Mouse (Mus musculus): Measurements from ENCODE around the gene Ralgps1. TPM values are rescaled to one million over a fixed set of nuclear protein-coding genes. Genes with fewer than 3 reads are reported as not detected.
"Not testable (repeated sequence)": the region's sequence is repeated elsewhere in the genome, so short reads cannot be mapped to it uniquely, and the experiment has no call there.

The Ralgps1 gene
- polyA plus RNA-seq, 1 experiment from 2014 or later = 8.0 TPM

DNA sequence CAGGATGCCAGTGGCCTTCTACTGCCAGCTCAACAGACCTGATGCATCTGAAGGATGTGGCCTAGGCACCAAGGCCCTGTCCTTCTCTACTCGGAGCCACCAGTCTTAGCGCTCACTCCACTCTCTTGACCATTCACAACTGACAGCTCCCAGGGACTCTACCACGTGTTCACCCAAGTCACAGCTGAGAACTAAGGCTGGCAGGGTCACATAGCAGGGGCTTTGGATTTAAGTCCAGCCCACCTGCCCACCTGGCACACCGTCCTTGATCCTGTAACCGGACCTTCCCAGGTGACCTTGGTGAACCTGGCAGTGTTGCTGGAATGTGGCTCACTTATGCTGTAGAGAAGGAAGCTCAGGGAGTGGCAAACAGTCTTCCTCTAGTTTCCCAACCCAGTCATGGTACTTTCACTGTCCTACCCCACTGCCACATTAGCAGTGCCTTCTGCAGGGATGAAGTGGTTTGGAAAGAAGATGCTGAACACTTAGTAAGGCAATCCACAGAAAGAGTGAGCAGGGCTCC is 156.0 kb downstream of the Ralgps1 start:
- 47% methylated on average over 5 of the region's 5 CpGs for WGBS
- H3K9me3 ChIP-seq (replicated peaks; ENCODE audit: control insufficient read depth, low read length) = no peaks in the 10 kb centered on the region
- H3K36me3 ChIP-seq (ENCODE audit: control insufficient read depth, insufficient read depth, low read length) = no peaks in the 10 kb centered on the region
- H3K4me2 ChIP-seq (ENCODE audit: low read depth, low read length) = peak overlapping the region; percentile 71
- H3K27ac ChIP-seq (ENCODE audit: low read length) = peak overlapping the region; percentile 91
- no peaks in the 10 kb centered on the region for H3K27me3 ChIP-seq (ENCODE audit: control insufficient read depth, insufficient read depth, low read length)
- peaks cover 37% of the 10 kb centered on the region for H3K4me1 ChIP-seq (ENCODE audit: control insufficient read depth, insufficient read depth, low read length)
- peak overlapping the region; percentile 61 for H3K4me3 ChIP-seq (replicated peaks; ENCODE audit: low read length)
- no peak for ATAC-seq (ENCODE audit: insufficient read depth, low FRiP score)
- peak overlapping the region; percentile 78 for H3K9ac ChIP-seq (ENCODE audit: low read length)

DNA sequence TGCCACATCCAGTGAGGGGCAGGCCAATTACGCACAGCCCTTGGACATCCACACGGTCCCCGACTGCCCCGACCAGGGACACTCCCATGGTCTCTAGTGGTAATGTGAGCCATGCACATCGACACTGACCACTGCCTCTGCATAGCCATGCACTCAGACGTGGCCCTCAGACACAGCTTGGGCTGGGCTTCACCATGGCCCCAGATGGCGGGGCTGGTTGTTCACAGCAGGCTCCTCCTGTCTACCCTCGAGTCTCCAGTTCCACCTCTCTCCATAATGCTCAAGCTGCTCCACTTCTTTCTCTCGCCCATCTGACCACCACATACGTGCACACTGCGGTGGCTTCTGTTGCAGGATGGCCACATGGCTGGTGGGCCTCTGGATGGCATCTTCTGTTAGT is 160.0 kb downstream of the Ralgps1 start:
- H3K27ac ChIP-seq (ENCODE audit: low read length); H3K4me3 ChIP-seq (replicated peaks; ENCODE audit: low read length); H3K36me3 ChIP-seq (ENCODE audit: control insufficient read depth, insufficient read depth, low read length); ATAC-seq (ENCODE audit: insufficient read depth, low FRiP score); H3K4me2 ChIP-seq (ENCODE audit: low read depth, low read length); H3K9ac ChIP-seq (ENCODE audit: low read length); H3K9me3 ChIP-seq (replicated peaks; ENCODE audit: control insufficient read depth, low read length); H3K27me3 ChIP-seq (ENCODE audit: control insufficient read depth, insufficient read depth, low read length): not testable (repeated sequence)
- peaks cover 23% of the 10 kb centered on the region for H3K4me1 ChIP-seq (ENCODE audit: control insufficient read depth, insufficient read depth, low read length)
- WGBS = 85% methylated on average over 11 of the region's 11 CpGs

DNA sequence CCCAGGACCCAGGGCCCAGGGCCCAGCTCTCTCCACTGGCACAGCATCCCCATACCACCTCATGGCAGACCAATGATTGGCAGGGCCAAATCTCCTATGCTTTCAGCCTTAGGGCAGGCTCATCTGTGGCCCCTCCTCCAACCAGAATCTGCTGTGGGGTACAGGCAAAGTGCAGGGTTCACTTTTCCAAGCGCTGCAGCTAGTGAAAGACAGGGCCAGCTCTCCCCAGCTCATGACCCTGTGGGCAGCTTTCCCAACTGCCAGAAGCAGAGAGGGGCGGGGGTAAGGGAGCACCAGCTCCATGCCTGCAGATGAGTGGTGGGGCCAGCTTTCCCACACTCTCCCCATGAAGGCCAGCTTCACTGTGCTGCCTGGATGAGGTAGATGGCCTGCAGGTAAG is 160.4 kb downstream of the Ralgps1 start:
- Histone ChIP-seq H3K9ac (ENCODE audit: low read length) (no peak overlapping the region), H3K27ac (ENCODE audit: low read length) (no peak overlapping the region), H3K4me1 (ENCODE audit: control insufficient read depth, insufficient read depth, low read length) (peaks cover 23% of the 10 kb centered on the region), H3K27me3 (ENCODE audit: control insufficient read depth, insufficient read depth, low read length) (no peaks in the 10 kb centered on the region), H3K4me3 (replicated peaks; ENCODE audit: low read length) (no peak overlapping the region), H3K9me3 (replicated peaks; ENCODE audit: control insufficient read depth, low read length) (no peaks in the 10 kb centered on the region), H3K4me2 (ENCODE audit: low read depth, low read length) (no peak overlapping the region), H3K36me3 (ENCODE audit: control insufficient read depth, insufficient read depth, low read length) (no peaks in the 10 kb centered on the region)
- ATAC-seq (ENCODE audit: insufficient read depth, low FRiP score) = no peak
- 65% methylated on average over 2 of the region's 2 CpGs for WGBS

DNA sequence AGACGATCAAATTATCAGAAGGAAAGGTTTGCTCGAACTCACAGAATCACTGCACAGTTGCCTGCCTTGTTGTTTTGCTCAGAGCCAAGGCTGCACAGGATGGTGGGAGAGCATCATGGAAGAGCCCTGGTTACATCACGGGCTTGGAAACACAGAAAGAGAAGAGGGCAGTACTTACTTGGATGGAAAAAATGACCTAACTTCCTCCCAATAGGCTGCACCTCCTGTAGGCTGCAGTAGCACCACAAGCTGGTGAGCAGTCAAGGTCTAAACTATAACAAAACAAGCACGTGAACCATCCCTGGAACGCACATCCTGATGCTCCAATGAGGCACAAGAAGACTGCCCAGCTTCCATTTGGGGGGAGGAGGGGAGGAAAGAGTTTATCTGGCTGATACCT is 163.2 kb downstream of the Ralgps1 start:
- Histone ChIP-seq H3K27ac (ENCODE audit: low read length) (no peak overlapping the region), H3K9me3 (replicated peaks; ENCODE audit: control insufficient read depth, low read length) (no peaks in the 10 kb centered on the region), H3K4me2 (ENCODE audit: low read depth, low read length) (no peak overlapping the region), H3K9ac (ENCODE audit: low read length) (no peak overlapping the region), H3K36me3 (ENCODE audit: control insufficient read depth, insufficient read depth, low read length) (no peaks in the 10 kb centered on the region), H3K4me1 (ENCODE audit: control insufficient read depth, insufficient read depth, low read length) (peaks cover 26% of the 10 kb centered on the region), H3K27me3 (ENCODE audit: control insufficient read depth, insufficient read depth, low read length) (no peaks in the 10 kb centered on the region), H3K4me3 (replicated peaks; ENCODE audit: low read length) (no peak overlapping the region)
- WGBS = 77% methylated on average over 5 of the region's 5 CpGs
- no peak for ATAC-seq (ENCODE audit: insufficient read depth, low FRiP score)

DNA sequence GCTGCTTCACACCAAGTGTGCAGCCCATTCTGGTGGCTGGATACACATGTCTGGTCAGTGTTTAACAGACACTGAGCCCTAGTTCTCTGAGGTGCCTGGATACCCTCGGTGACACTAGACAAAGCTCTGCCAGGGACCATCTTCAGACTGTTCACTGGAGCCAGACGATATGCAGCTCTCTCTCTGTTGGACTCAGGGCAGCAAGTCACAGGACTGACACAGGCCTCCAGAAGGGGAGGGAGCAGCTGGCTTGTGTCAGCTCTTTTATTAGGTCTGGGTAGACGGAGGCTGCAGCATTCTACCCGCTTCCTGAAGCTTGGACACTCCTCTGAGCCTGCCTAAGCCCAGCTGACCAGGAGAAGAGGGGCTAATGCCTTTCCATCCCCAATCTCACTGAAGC is 164.2 kb downstream of the Ralgps1 start:
- Histone ChIP-seq H3K4me2 (ENCODE audit: low read depth, low read length) (no peak overlapping the region), H3K4me1 (ENCODE audit: control insufficient read depth, insufficient read depth, low read length) (peaks cover 26% of the 10 kb centered on the region), H3K27ac (ENCODE audit: low read length) (peak overlapping the region; percentile 52; the same call in 1 of the 2 replicates), H3K9ac (ENCODE audit: low read length) (no peak overlapping the region), H3K27me3 (ENCODE audit: control insufficient read depth, insufficient read depth, low read length) (no peaks in the 10 kb centered on the region), H3K36me3 (ENCODE audit: control insufficient read depth, insufficient read depth, low read length) (no peaks in the 10 kb centered on the region), H3K4me3 (replicated peaks; ENCODE audit: low read length) (no peak overlapping the region), H3K9me3 (replicated peaks; ENCODE audit: control insufficient read depth, low read length) (no peaks in the 10 kb centered on the region)
- 25% methylated on average over 4 of the region's 4 CpGs for WGBS
- no peak for ATAC-seq (ENCODE audit: insufficient read depth, low FRiP score)

DNA sequence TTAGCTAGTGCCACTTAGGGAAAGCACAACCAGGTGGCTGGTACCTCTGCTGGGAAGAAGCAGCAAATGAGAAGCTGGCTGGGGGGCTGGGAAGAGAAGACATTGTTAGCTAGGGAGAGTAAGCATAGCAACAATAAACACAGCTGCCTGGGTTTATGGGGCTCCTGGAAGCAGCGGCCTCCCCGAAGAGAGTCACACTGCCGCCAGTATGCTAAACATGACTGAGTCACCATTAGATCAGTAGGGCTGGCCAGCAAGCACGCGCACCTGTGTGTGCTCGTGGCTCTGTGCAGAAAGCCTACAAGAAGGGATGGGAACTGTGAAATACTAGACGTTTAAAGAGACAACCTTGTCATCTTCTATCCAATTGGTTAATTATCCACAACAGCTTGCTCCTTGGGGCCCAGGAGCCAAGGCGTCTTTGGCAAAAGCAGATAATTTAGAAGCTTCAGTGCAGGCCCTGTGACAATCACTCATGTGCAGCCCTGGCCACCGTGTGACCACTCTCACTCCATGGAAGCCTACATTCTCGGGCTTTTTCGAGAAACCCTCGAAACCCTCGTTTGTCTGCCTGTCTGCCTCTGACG is 165.3 kb downstream of the Ralgps1 start:
- Histone ChIP-seq H3K36me3 (ENCODE audit: control insufficient read depth, insufficient read depth, low read length) (no peaks in the 10 kb centered on the region), H3K27me3 (ENCODE audit: control insufficient read depth, insufficient read depth, low read length) (no peaks in the 10 kb centered on the region), H3K27ac (ENCODE audit: low read length) (no peak overlapping the region), H3K9me3 (replicated peaks; ENCODE audit: control insufficient read depth, low read length) (no peaks in the 10 kb centered on the region), H3K4me2 (ENCODE audit: low read depth, low read length) (no peak overlapping the region), H3K9ac (ENCODE audit: low read length) (no peak overlapping the region), H3K4me1 (ENCODE audit: control insufficient read depth, insufficient read depth, low read length) (peaks cover 26% of the 10 kb centered on the region), H3K4me3 (replicated peaks; ENCODE audit: low read length) (no peak overlapping the region)
- peak; percentile 26; the same call in 1 of the 2 replicates for ATAC-seq (ENCODE audit: insufficient read depth, low FRiP score)
- WGBS = 38% methylated on average over 14 of the region's 14 CpGs

DNA sequence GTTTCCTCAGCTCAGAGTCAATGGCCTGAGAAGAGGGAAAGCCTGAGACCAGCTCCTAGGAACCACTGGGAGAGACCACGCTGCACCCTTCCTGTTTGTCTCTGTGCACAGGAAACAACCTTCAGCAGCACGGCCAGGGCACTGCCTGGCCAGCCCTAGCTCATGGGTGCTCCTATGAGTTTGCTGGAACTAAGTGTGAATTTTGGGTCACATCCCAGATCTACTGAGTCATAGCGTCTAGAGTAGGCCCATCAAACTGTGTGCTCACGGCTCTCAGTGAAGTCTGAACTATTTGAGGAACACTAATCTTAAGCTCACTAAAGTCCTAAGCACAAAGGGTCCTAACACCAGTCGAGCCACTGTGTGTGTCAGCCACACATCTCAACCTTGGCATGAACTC is 166.3 kb downstream of the Ralgps1 start:
- H3K36me3 ChIP-seq (ENCODE audit: control insufficient read depth, insufficient read depth, low read length) = no peaks in the 10 kb centered on the region
- H3K27ac ChIP-seq (ENCODE audit: low read length) = no peak overlapping the region
- no peak for ATAC-seq (ENCODE audit: insufficient read depth, low FRiP score)
- H3K4me3 ChIP-seq (replicated peaks; ENCODE audit: low read length) = no peak overlapping the region
- H3K4me2 ChIP-seq (ENCODE audit: low read depth, low read length) = no peak overlapping the region
- no peak overlapping the region for H3K9ac ChIP-seq (ENCODE audit: low read length)
- WGBS = 70% methylated on average over 5 of the region's 5 CpGs
- peaks cover 26% of the 10 kb centered on the region for H3K4me1 ChIP-seq (ENCODE audit: control insufficient read depth, insufficient read depth, low read length)
- no peaks in the 10 kb centered on the region for H3K27me3 ChIP-seq (ENCODE audit: control insufficient read depth, insufficient read depth, low read length)
- H3K9me3 ChIP-seq (replicated peaks; ENCODE audit: control insufficient read depth, low read length) = no peaks in the 10 kb centered on the region

DNA sequence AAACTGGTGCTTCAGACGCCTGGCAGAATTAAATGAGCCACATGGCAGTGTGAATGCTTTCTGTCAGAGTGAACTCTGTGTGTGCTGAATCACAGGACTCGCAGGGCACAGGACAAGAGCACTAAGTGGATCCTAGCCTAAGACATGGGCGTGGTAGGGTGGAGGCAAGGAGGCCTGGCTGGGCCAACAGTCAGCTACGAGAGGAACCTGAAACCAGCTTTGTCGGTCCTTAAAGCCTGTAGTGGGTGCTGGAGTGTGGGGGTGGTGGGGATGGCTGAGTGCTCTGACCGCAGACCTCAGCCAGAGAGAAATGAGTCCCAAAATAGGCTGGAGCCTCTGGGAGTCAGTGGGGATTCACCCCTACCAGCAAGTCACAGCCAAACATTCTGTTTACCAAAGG is 168.0 kb downstream of the Ralgps1 start:
- H3K27ac ChIP-seq (ENCODE audit: low read length) = no peak overlapping the region
- H3K4me2 ChIP-seq (ENCODE audit: low read depth, low read length) = no peak overlapping the region
- ATAC-seq (ENCODE audit: insufficient read depth, low FRiP score) = no peak
- H3K9me3 ChIP-seq (replicated peaks; ENCODE audit: control insufficient read depth, low read length) = no peaks in the 10 kb centered on the region
- 41% methylated on average over 6 of the region's 6 CpGs for WGBS
- no peak overlapping the region for H3K9ac ChIP-seq (ENCODE audit: low read length)
- H3K4me3 ChIP-seq (replicated peaks; ENCODE audit: low read length) = no peak overlapping the region
- no peaks in the 10 kb centered on the region for H3K27me3 ChIP-seq (ENCODE audit: control insufficient read depth, insufficient read depth, low read length)
- H3K4me1 ChIP-seq (ENCODE audit: control insufficient read depth, insufficient read depth, low read length) = peaks cover 26% of the 10 kb centered on the region
- H3K36me3 ChIP-seq (ENCODE audit: control insufficient read depth, insufficient read depth, low read length) = no peaks in the 10 kb centered on the region

DNA sequence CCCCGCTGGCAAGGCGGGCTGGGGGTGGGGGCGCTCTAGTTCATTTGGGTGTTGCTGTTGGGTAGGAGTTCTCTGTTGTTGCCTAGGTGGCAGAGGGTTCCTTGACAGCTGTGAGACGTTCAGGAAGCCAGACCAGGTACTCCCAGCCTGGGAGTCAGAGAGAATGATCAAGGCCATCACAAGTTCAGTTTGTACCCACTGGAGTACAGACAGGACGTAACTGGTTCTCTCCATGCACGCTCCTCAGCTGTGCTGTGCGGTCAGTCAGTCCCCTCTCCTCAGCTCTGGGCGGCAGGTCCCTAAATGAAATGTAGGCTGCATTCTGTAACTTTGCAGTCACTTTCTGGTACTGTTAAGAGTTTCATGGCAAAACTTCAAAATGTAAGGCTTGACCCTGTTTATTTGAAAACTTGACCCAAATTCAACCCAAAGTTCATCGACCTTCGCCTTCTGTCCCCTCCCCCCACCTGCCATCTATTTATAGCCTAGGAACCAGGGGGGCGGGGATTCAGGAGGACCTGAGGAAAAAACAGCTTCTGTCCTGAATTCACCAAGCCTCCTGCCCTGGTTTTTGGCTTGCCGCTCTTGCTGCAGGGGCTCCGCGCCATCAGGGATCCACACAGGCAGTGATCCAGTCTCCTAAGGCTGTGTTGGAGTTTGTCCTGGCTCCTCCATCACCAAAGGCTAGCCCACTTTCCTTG is 170.8 kb downstream of the Ralgps1 start:
- H3K4me1 ChIP-seq (ENCODE audit: control insufficient read depth, insufficient read depth, low read length) = peaks cover 9% of the 10 kb centered on the region
- peak; percentile 43; the same call in 1 of the 2 replicates for ATAC-seq (ENCODE audit: insufficient read depth, low FRiP score)
- no peaks in the 10 kb centered on the region for H3K36me3 ChIP-seq (ENCODE audit: control insufficient read depth, insufficient read depth, low read length)

More for the DNA sequence above, 170.8 kb downstream of the Ralgps1 start:
- 69% methylated on average over 14 of the region's 14 CpGs for WGBS
- Histone ChIP-seq H3K27ac (ENCODE audit: low read length) (no peak overlapping the region), H3K9ac (ENCODE audit: low read length) (no peak overlapping the region), H3K4me2 (ENCODE audit: low read depth, low read length) (no peak overlapping the region), H3K9me3 (replicated peaks; ENCODE audit: control insufficient read depth, low read length) (no peaks in the 10 kb centered on the region), H3K4me3 (replicated peaks; ENCODE audit: low read length) (no peak overlapping the region), H3K27me3 (ENCODE audit: control insufficient read depth, insufficient read depth, low read length) (no peaks in the 10 kb centered on the region)
